Mouse (Mus musculus): ENCODE measurements around the gene Msmp.

- no peak for TF ChIP-seq POLR2A (IDR thresholded peaks at IDR 0.05; ENCODE audit: low read depth, low read length)
- no peak for TF ChIP-seq CTCF (IDR thresholded peaks at IDR 0.05; ENCODE audit: extremely low read depth, insufficient read depth, insufficient read length, insufficient replicate concordance)
Measured at GRCm38 (mm10) chr4:43560243-43560611, 24.1 kb downstream of the Msmp start.
